Mouse (Mus musculus) right cerebral cortex, postnatal 25 days (tissue): Measurements from ENCODE around the gene 2010300C02Rik.

ENCODE experiments used
- DNase-seq: peaks from one replicate; pipeline ENCODE4 v3.0.0; 2022

2010300C02Rik gene

DNA sequence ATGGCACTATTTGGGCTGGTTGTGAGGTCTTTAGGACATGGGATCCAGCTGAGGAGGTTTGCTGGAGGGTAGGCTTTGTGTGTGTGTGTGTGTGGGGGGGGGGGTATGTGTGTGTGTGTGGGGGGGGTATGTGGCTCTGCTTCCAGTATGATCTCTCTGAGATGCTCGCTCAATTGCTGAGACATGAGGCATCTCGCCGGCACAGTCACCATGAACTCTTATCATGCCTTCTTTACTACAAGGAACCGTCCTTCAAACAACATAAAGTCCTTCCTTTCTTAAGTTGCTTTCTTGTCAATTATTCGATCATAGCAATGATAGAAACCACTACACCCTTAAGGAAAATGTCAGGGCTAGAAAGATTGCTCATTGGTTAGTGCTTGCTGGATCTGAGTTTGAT lies 8.8 kb downstream of the 2010300C02Rik start:
- no peak for DNase-seq

- no peak for DNase-seq
Observed at GRCm38 (mm10) chr1:37709736-37710135, 10.1 kb downstream of the 2010300C02Rik start.

- DNase-seq, result no peak
Observed at GRCm38 (mm10) chr1:37708270-37708955, 11.5 kb downstream of the 2010300C02Rik start.

GRCm38 (mm10) chr1:37702326-37702725 lies 17.6 kb downstream of the 2010300C02Rik start:
- no peak for DNase-seq

DNA sequence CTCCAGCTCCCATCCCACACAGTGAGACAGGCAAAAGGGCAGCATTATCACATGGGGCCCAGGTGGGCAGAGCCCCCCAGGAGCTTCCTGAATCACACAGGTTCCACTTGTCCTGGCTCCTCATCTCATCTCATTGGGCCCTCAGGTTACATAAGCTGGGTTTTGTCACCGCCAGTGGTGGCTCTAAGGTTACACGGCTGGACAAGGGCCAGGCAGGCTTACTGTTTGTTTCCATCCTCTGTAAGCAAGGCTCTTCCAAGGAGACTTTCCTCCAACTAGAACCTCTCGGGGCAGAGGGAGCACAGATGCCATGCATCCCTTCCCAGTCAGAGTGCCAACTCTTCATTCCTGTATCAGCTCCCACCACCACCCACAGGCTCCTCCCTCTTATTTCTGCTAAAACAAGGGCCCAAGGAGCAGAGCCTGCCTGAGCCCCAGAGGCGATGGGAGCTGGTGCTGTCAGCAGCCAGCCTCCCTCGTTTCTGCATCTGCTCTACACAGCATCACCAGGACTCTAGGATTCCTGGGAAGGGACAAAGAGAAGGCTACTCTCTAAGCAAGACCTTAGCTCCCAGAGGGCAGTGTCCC lies 20.9 kb downstream of the 2010300C02Rik start:
- no peak for DNase-seq

GRCm38 (mm10) chr1:37698186-37698839 lies 21.6 kb downstream of the 2010300C02Rik start:
- no peak for DNase-seq

GRCm38 (mm10) chr1:37696918-37697317 lies 23.0 kb downstream of the 2010300C02Rik start:
- DNase-seq, result peak; percentile 83

GRCm38 (mm10) chr1:37695732-37696131 lies 24.2 kb downstream of the 2010300C02Rik start:
- DNase-seq, result no peak

DNA sequence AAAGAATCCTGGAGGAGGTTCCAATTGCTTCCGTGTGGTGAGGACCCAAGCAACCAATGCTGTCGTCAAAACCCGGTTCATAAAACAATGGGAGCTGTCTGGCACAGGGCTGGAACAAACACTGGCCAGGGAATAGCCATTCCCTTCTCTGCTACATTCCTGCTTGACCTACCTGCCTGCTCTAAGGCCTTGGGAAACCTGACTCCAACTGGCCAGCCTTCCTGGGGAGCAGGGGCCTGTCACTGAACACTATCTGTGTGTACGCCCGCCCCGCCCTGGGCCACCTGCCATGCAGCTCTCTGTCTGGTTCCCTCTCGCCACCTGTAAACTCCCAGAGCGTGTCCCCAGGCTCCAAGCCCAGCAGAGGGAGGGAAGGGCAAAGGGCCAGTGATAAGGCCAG lies 25.5 kb downstream of the 2010300C02Rik start:
- DNase-seq, result no peak

DNA sequence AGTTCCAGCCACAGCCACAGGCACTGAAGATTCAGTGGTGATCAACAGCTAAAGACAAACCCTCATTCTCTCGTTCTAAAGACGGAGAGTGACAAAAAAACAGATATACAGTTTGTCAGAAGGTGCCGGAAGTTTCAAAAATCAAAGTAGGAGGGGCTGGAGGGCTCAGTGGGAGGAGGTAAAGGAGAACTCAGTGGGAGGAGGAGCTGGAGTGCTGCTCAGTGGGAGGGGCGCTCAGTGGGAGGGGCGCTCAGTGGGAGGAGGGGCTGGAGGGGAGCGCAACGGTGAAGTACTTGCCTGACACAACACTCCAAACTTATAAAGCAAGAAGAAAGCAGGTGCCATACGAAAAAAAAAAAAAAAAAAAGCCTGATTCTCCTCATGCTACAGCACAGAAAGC lies 28.7 kb downstream of the 2010300C02Rik start:
- no peak for DNase-seq

- no peak for DNase-seq
Observed at GRCm38 (mm10) chr1:37690665-37691064, 29.2 kb downstream of the 2010300C02Rik start.

- peak; percentile 51 for DNase-seq
Observed at GRCm38 (mm10) chr1:37689730-37690129, 30.2 kb downstream of the 2010300C02Rik start.

DNA sequence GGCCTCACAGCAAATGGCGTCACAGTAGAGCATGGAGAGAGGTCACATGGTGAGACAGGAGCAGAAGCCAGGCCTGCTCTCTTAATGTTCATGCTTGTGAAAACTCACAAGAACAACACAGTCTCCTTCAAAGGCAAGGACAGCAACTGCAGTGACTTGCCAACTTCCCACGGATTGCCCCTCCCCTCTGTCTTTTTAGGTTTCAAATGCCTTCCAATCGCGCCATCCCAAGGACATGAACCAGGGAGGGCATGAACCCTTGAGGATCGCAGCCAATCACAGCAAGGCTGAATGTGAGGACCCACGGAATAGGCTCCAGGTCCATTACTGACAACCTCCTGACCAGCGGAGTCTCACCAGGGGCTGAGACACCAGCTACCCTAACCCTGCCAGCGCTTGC lies 31.5 kb downstream of the 2010300C02Rik start:
- no peak for DNase-seq

DNA sequence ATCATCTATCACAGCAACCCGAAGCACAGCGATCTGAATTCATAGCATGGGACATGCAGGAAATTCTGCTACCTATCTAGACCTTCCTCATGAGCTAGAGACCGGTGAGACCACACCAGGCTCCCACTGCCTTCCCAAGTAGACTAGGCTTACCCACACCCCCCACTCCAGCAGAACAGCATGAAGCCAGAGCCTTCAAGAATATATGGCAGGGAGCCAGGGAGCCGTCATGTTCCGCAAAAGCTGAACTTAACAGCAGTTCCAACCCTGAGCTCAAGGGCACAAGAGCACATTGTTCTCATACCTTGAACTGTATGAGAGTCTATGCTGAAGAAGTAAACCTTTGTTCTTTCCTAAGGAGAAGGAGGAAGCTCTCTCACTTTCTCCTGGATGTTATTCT lies 32.4 kb downstream of the 2010300C02Rik start:
- no peak for DNase-seq

DNA sequence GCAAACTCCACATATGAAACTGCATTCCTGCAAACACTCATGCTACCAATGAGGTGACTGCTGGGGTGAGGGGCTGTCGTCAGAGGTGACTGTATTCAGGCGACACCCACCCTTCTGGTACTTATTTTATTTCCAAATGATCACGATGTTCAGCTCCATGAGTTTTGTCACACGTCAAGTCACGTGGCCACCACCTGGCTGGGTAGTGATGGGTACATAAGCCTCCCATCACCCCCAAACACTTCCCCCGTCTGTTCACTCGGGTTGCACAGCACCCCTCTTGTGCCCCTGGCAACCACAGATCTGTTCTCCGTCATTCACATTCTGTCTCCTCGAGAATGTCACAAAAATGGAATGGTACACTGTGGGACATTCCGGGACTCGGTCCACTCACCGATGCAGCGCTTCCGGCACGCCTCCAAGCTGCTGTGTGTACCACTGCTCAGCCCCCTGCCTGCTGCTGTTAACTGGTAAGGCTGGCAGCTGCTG lies 32.9 kb downstream of the 2010300C02Rik start:
- peak; percentile 49 for DNase-seq

- peak; percentile 88 for DNase-seq
Observed at GRCm38 (mm10) chr1:37678327-37679123, 41.4 kb downstream of the 2010300C02Rik start.

DNA sequence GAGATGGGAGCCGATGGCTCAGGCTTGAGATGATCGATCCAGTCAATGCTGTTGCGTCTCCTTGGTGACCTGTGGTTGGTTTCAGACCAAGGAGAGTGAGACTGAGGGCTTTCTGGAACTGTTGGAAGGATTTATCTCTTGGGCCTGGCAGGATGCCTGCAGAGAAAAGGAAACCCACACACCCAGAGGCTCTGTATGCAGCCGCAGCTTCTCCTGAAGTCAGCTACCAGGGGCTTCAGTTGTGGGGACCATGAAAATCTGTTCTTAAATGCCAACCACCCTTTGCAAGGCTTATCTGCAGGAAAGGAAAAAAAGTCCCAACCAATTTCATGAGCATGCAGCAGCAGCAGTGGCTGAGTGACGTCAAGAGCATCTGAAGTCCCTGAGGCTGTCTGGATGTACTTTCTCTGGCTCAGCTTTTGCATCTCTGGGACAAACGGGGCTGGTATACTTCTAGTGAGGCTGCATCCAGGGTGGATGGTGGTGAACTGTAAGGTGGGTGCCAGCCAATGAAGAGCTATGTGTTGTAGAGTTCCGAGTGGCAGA lies 42.8 kb downstream of the 2010300C02Rik start:
- no peak for DNase-seq

- no peak for DNase-seq
Observed at GRCm38 (mm10) chr1:37675444-37675843, 44.4 kb downstream of the 2010300C02Rik start.

GRCm38 (mm10) chr1:37674266-37674665 lies 45.6 kb downstream of the 2010300C02Rik start:
- no peak for DNase-seq

DNA sequence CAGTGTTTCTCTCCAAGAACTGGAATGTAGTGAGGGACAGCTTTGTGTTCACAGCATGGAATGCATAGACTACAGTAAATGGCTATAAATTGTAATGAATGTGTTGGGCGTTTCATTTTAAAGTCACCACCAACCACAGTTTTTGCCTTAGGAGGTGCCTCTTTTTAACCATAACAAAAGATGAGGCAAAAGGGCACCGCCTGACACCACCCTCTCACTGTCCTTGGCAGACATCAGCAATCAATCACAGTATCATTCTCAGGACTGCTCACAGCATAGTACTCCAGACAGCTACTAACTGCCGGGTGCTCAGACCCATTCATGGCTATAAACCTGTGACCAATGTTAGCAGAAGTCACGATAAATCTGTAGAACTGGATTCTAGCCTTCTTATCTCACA lies 48.6 kb downstream of the 2010300C02Rik start:
- DNase-seq, result no peak

GRCm38 (mm10) chr1:37667386-37667785 lies 52.5 kb downstream of the 2010300C02Rik start:
- DNase-seq, result no peak

GRCm38 (mm10) chr1:37666587-37666986 lies 53.3 kb downstream of the 2010300C02Rik start:
- no peak for DNase-seq
